Mouse (Mus musculus): ENCODE measurements around the gene Hint1. TPM values are rescaled to one million over a fixed set of nuclear protein-coding genes. Genes with fewer than 3 reads are reported as not detected.
"Not testable (repeated sequence)": the region's sequence is repeated elsewhere in the genome, so short reads cannot be mapped to it uniquely, and the experiment has no call there.

Hint1 gene
- polyA plus RNA-seq, 1 experiment from 2014 or later: 823 TPM

GRCm38 (mm10) chr11:54844959-54845358, 21.2 kb upstream of the Hint1 start:
- no peak for ATAC-seq (ENCODE audit: low FRiP score)
- no peak overlapping the region for H3K4me2 ChIP-seq
- H3K9me3 ChIP-seq: no peaks in the 10 kb centered on the region
- H3K27me3 ChIP-seq: no peaks in the 10 kb centered on the region
- 0 out of 2 replicates have a peak overlapping the region, but pooled peaks have one; percentile 67 for H3K27ac ChIP-seq
- H3K36me3 ChIP-seq: peaks cover 8% of the 10 kb centered on the region; the same call in 1 of the 2 replicates
- WGBS: 73% methylated on average over 5 of the region's 5 CpGs
- H3K4me1 ChIP-seq (replicated peaks): peaks cover 18% of the 10 kb centered on the region
- no peak overlapping the region for H3K9ac ChIP-seq
- no peak overlapping the region for H3K4me3 ChIP-seq

DNA sequence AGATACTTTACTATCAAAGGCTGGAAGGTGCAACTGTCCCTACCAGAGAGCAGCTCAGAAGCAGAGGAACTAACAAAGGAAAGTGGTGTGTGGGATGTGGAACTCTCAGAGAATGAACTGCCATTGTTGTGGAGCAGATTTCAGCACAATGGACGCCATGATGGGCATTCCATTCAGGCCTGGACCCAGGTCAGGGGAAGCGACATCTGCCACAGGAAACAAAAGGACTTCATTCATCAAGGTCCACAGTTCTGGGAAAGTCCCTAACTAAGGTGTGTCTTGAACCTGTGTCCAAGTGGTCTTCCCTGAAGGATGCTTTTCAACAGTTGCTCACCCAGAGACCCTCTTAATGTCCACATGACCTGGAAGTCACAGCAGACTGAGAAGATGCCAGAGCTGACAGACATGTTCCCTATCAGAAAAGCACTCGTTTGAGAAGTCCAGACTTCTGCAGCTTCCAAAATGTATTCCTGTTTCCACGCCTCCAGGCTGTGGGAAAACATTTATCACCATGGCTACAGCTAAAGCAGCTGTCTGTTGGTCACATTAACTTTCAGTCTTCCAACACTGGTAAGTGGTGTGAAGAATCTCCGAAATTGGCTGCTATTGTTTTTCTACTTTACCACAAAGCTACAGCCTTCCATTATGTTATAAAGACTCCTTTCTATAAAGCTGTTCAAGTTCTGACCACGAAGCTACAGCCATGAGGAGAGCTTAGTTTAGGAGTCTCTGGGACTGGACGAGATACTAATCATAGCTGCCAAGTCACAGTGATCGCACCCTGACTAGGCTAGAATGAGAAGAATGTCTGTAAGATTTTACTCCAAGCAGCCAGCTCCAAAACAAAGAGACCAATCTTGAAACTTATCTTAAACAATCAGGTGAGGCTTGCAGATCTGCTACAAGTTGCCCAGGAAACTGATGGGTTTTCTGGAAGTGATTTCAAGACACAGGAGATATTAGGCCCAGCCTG, 20.4 kb upstream of the Hint1 start:
- peaks cover 18% of the 10 kb centered on the region for H3K4me1 ChIP-seq (replicated peaks)
- H3K27me3 ChIP-seq: no peaks in the 10 kb centered on the region
- WGBS: 19% methylated on average over 8 of the region's 8 CpGs
- H3K4me2 ChIP-seq: no peak overlapping the region
- 0 out of 2 replicates have a peak, but pooled peaks cover 4% of the 10 kb centered on the region for H3K36me3 ChIP-seq
- ATAC-seq (ENCODE audit: low FRiP score): no peak
- no peak overlapping the region for H3K4me3 ChIP-seq
- no peaks in the 10 kb centered on the region for H3K9me3 ChIP-seq
- H3K27ac ChIP-seq: peak overlapping the region; percentile 67
- H3K9ac ChIP-seq: no peak overlapping the region

DNA sequence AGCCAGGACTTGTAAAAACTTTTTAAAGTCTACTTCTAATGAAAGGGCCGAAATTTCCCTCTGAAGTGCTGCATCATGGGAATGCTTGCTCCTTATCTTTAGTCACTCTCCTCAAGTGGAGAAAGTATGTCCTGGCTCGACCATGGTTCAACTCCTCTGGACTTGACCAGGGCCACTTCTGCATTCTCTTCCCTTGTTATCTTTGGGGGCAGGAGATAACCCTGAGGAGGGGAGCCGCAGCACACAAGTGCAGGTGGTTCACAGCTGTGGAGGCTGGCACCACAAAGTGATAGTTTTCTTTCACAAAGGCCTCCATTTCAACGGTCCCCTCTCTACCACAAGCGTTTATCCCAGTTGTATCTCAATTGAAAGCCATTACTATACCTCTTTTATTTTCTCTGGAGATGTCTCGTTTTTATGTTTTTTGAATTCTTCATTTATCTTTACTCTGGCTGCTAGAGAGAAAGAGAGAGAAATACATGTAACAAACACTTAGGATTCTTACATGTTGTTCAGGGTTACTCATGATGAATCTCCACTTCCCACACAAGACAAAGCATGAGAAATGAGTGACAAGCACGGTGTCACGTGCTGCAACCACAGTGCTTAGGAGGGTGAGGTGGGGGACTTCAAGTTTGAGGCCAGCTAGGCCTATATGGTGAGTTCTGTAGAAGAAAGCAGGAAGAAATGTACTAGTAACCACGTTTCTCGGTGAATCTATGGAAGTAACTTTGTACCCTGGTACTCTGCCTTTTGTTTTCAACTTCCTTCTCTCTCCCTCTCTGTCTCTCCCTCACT, 16.0 kb upstream of the Hint1 start:
- 0 out of 2 replicates have a peak, but pooled peaks cover 4% of the 10 kb centered on the region for H3K36me3 ChIP-seq
- ATAC-seq (ENCODE audit: low FRiP score): no peak
- H3K9ac ChIP-seq: no peak overlapping the region

DNA sequence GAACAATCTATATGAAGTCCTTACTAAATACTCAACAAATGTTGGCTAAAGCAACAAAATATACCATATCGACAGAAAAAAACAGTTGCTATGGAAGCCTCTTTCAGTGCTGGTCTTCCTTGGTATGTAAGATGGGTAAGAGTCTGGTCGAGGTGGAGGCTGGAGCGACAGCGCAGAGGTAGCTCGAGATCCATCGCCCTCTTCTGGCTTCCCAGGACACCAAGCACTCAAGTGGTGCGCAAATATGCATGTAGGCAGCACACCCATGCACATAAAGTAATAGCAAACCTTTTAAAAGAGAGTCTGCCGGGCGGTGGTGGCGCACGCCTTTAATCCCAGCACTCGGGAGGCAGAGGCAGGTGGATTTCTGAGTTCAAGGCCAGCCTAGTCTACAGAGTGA, 14.5 kb upstream of the Hint1 start:
- Histone ChIP-seq H3K4me1 (replicated peaks) (no peaks in the 10 kb centered on the region), H3K9me3 (no peaks in the 10 kb centered on the region), H3K27me3 (no peaks in the 10 kb centered on the region), H3K36me3 (0 out of 2 replicates have a peak, but pooled peaks cover 4% of the 10 kb centered on the region), H3K4me2 (no peak overlapping the region), H3K9ac (no peak overlapping the region), H3K4me3 (no peak overlapping the region), H3K27ac (no peak overlapping the region)
- no peak for ATAC-seq (ENCODE audit: low FRiP score)
- 93% methylated on average over 12 of the region's 12 CpGs for WGBS

More for the DNA sequence above, 16.0 kb upstream of the Hint1 start:
- Histone ChIP-seq H3K9me3 (no peaks in the 10 kb centered on the region), H3K4me3 (no peak overlapping the region), H3K4me2 (no peak overlapping the region), H3K27ac (no peak overlapping the region), H3K4me1 (replicated peaks) (peaks cover 15% of the 10 kb centered on the region), H3K27me3 (no peaks in the 10 kb centered on the region)
- WGBS: 89% methylated on average over 10 of the region's 10 CpGs

- H3K4me3 ChIP-seq; H3K36me3 ChIP-seq; H3K9me3 ChIP-seq; H3K27ac ChIP-seq; H3K9ac ChIP-seq; H3K27me3 ChIP-seq; ATAC-seq (ENCODE audit: low FRiP score): not testable (repeated sequence)
- WGBS: 95% methylated on average over 12 of the region's 12 CpGs
- peaks cover 17% of the 10 kb centered on the region for H3K4me1 ChIP-seq (replicated peaks)
- 0 out of 2 replicates have a peak overlapping the region, but pooled peaks have one; percentile 65 for H3K4me2 ChIP-seq
Observed at GRCm38 (mm10) chr11:54858880-54859279, 7.3 kb upstream of the Hint1 start.

- Histone ChIP-seq H3K4me1 (replicated peaks) (peaks cover 17% of the 10 kb centered on the region), H3K36me3 (no peaks in the 10 kb centered on the region), H3K27me3 (no peaks in the 10 kb centered on the region), H3K9ac (peak overlapping the region; percentile 78), H3K4me3 (peak overlapping the region; percentile 54), H3K9me3 (no peaks in the 10 kb centered on the region), H3K4me2 (peak overlapping the region; percentile 65), H3K27ac (peak overlapping the region; percentile 75)
- 27% methylated on average over 11 of the region's 11 CpGs for WGBS
- no peak for ATAC-seq (ENCODE audit: low FRiP score)
Observed at GRCm38 (mm10) chr11:54859322-54860165, 6.6 kb upstream of the Hint1 start.

- peak; percentile 98 for ATAC-seq (ENCODE audit: low FRiP score)
- Histone ChIP-seq H3K27ac (peak within 1 kb of the TSS; percentile 95), H3K36me3 (no peaks in the 10 kb centered on the region), H3K9me3 (no peaks in the 10 kb centered on the region), H3K4me1 (replicated peaks) (peaks cover 19% of the 10 kb centered on the region), H3K9ac (peak within 1 kb of the TSS; percentile 78), H3K4me2 (peak within 1 kb of the TSS; percentile 65), H3K4me3 (peak within 1 kb of the TSS; percentile 54), H3K27me3 (no peaks in the 10 kb centered on the region)
- WGBS: under 1% methylated on average over 42 of the region's 42 CpGs
Observed at GRCm38 (mm10) chr11:54860256-54861038, 5.7 kb upstream of the Hint1 start, which contains the start of gene Lyrm7. Gene Lyrm7 (minus strand): TSS chr11:54860916.

GRCm38 (mm10) chr11:54861471-54862420, 4.4 kb upstream of the Hint1 start:
- no peak for ATAC-seq (ENCODE audit: low FRiP score)
- H3K27me3 ChIP-seq: no peaks in the 10 kb centered on the region
- no peak overlapping the region for H3K4me3 ChIP-seq
- H3K4me2 ChIP-seq: peak overlapping the region; percentile 62; the same call in 1 of the 2 replicates
- H3K4me1 ChIP-seq (replicated peaks): peaks cover 23% of the 10 kb centered on the region
- peak overlapping the region; percentile 95 for H3K27ac ChIP-seq
- no peaks in the 10 kb centered on the region for H3K9me3 ChIP-seq
- WGBS: 90% methylated on average over 5 of the region's 5 CpGs
- H3K9ac ChIP-seq: no peak overlapping the region; the same call in 1 of the 2 replicates
- no peaks in the 10 kb centered on the region for H3K36me3 ChIP-seq

DNA sequence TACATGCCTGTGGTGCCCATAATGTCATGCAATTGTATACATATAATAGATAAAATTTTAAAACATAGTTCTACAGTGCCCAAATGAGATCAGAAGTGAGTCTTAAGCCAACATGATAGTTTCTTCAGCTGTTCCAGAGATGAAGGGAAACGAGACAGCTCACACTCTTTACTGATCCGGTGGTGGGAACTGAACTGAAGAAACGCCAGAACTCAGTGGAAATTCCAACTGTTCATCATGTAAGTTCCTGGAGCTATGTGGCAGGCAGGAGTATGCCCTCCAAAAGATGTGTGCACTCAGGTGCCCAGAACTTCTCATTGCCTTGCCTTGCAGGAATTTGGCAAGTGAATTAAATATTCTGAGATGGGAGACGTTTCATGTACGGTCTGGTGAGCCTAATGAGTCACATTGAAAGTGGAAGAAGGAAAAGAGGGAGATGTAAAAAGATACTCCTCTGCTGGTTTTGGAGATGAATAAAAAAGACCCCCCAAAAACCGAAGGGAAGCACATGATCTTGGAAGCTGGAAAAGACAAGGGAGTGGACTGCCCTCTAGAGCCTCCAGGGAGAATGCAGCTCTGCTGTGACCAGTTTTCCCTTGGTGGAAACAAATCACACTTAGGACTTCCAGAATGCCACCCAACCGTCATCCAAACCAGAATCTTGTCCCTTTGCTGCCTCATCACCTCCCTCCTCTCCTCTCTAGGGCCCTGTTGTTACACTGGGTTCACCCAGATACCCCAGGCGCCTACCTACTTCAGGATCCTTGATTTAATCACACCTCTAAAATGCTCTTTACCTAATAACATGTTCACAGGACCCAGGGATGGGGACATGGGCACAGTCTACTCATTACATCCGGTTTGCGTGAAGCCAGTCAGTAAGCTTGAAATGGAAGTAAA, 3.3 kb upstream of the Hint1 start:
- H3K27me3 ChIP-seq: no peaks in the 10 kb centered on the region
- no peaks in the 10 kb centered on the region for H3K36me3 ChIP-seq
- no peak overlapping the region for H3K27ac ChIP-seq
- no peak for ATAC-seq (ENCODE audit: low FRiP score)
- WGBS: 47% methylated on average over 10 of the region's 10 CpGs
- H3K4me2 ChIP-seq: no peak overlapping the region
- H3K4me3 ChIP-seq: no peak overlapping the region
- no peaks in the 10 kb centered on the region for H3K9me3 ChIP-seq
- H3K4me1 ChIP-seq (replicated peaks): peaks cover 32% of the 10 kb centered on the region
- H3K9ac ChIP-seq: no peak overlapping the region

Measured in hindbrain, embryonic 13.5 days (tissue).